Mouse (Mus musculus): ENCODE measurements around the gene Ptk6.
"Not testable (repeated sequence)": the region's sequence is repeated elsewhere in the genome, so short reads cannot be mapped to it uniquely, and the experiment has no call there.

The Ptk6 gene

GRCm38 (mm10) chr2:181218881-181219485, 16.4 kb upstream of the Ptk6 start:
- no peak for DNase-seq

- no peak for DNase-seq
These were observed 13.4 kb upstream of the Ptk6 start for GRCm38 (mm10) chr2:181216037-181216436.

- peak; percentile 41 for DNase-seq
These were observed 10.4 kb upstream of the Ptk6 start, which contains the start of gene Srms for GRCm38 (mm10) chr2:181213021-181213445. TSS of gene Srms (minus strand) at chr2:181213185.

GRCm38 (mm10) chr2:181212389-181213020, 9.9 kb upstream of the Ptk6 start:
- DNase-seq = no peak

- no peak for DNase-seq
These were observed 3.5 kb upstream of the Ptk6 start for GRCm38 (mm10) chr2:181206118-181206517.

GRCm38 (mm10) chr2:181205678-181206077, 3.1 kb upstream of the Ptk6 start:
- DNase-seq = no peak

- DNase-seq = no peak
These were observed 297 bp upstream of the Ptk6 start for GRCm38 (mm10) chr2:181202886-181203285.

GRCm38 (mm10) chr2:181201606-181202005, 983 bp downstream of the Ptk6 start:
- no peak for DNase-seq

- DNase-seq = peak; percentile 72
These were observed 5.8 kb downstream of the Ptk6 start for GRCm38 (mm10) chr2:181196628-181197300.

GRCm38 (mm10) chr2:181193044-181193443, 9.5 kb downstream of the Ptk6 start:
- no peak for DNase-seq

GRCm38 (mm10) chr2:181191936-181192335, 10.7 kb downstream of the Ptk6 start:
- no peak for DNase-seq

GRCm38 (mm10) chr2:181191385-181191784, 11.2 kb downstream of the Ptk6 start:
- DNase-seq = not testable (repeated sequence)

GRCm38 (mm10) chr2:181189321-181189720, 13.3 kb downstream of the Ptk6 start:
- no peak for DNase-seq

GRCm38 (mm10) chr2:181188681-181189080, 13.9 kb downstream of the Ptk6 start:
- DNase-seq = peak; percentile 18

- peak; percentile 97 for DNase-seq
These were observed 15.2 kb downstream of the Ptk6 start, which contains the start of gene Ppdpf for GRCm38 (mm10) chr2:181187121-181188000. TSS of gene Ppdpf (plus strand) at chr2:181187247.

GRCm38 (mm10) chr2:181186635-181187034, 16.0 kb downstream of the Ptk6 start:
- peak; percentile 84 for DNase-seq

- no peak for DNase-seq
These were observed 21.7 kb downstream of the Ptk6 start for GRCm38 (mm10) chr2:181180898-181181297.

GRCm38 (mm10) chr2:181178471-181178870, 24.1 kb downstream of the Ptk6 start:
- no peak for DNase-seq

- DNase-seq = no peak
These were observed 24.6 kb downstream of the Ptk6 start for GRCm38 (mm10) chr2:181178015-181178414.

GRCm38 (mm10) chr2:181174646-181175045, 27.9 kb downstream of the Ptk6 start:
- DNase-seq = no peak

GRCm38 (mm10) chr2:181166469-181166868, 36.1 kb downstream of the Ptk6 start:
- no peak for DNase-seq

- no peak for DNase-seq
These were observed 41.8 kb downstream of the Ptk6 start for GRCm38 (mm10) chr2:181160821-181161220.

GRCm38 (mm10) chr2:181159771-181160170, 42.8 kb downstream of the Ptk6 start:
- no peak for DNase-seq
